Mouse (Mus musculus): Measurements from ENCODE around the gene Suv39h2. TPM values are rescaled to one million over a fixed set of nuclear protein-coding genes. Genes with fewer than 3 reads are reported as not detected.
A peak's percentile ranks its signal among the peaks of the same experiment; 100 is the strongest.

The Suv39h2 gene
- polyA plus RNA-seq, 1 experiment from 2014 or later, result 3.1 TPM

DNA sequence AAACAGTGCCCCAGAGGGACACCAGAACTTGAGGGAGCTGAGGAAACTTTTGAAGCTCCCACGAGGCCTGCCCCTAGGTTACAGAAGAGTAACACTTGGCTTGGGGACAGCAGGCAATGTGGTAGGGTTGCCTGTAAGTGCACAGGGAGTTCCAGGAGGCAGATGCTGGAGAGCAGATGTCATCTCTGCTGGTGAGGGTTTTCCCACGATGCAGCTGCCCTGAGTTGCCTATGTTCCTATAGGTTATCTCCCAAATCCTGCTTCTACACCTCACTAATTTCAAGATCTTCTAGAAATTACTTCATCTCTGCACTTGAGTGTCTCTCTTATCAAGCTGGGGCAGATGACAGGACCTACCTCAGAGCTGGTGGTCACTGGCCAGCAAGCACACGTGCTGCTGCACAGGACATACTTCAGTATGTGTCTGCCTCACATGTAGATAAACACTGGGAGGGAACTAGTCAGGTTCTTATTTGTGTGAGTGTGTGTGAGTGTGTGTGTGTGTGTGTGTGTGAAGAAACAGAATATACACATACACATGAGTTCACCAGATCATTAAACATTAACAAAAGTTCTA, 19.1 kb upstream of the Suv39h2 start:
- H3K27ac ChIP-seq (ENCODE audit: low read depth, low read length), result no peak overlapping the region
- H3K4me3 ChIP-seq (ENCODE audit: low read depth, low read length), result no peak overlapping the region
- peaks cover 59% of the 10 kb centered on the region for H3K36me3 ChIP-seq (ENCODE audit: control insufficient read depth, insufficient read depth)
- no peak overlapping the region for H3K9ac ChIP-seq (ENCODE audit: low read depth, low read length)
- no peaks in the 10 kb centered on the region for H3K9me3 ChIP-seq (ENCODE audit: control insufficient read depth)
- no peaks in the 10 kb centered on the region for H3K4me1 ChIP-seq (replicated peaks; ENCODE audit: control insufficient read depth, insufficient read depth, low read length)
- H3K27me3 ChIP-seq (replicated peaks; ENCODE audit: control insufficient read depth, insufficient read depth, low read length), result no peaks in the 10 kb centered on the region
- 85% methylated on average over 3 of the region's 3 CpGs for WGBS
- no peak for ATAC-seq
- H3K4me2 ChIP-seq (replicated peaks; ENCODE audit: low read depth), result no peak overlapping the region
- TF ChIP-seq CTCF (IDR thresholded peaks at IDR 0.05; ENCODE audit: low read depth), result no peak

DNA sequence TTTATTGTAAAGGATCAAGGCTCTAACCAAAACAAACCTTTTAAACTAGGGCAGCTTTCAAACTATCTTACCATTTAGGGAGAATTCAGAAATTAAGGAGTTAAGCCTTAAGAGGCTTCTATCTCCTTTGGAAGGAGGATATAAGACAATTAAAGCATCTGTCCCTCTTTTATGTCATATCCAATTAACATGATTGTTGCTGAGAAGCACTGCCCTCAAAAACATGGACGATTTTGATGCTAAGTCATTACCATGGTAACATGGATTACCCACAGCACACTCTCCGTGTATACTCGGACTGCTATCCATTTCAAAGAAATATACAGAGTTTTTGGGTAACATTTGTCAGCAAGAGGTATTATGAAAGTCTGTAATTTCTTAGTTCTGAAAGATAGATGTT, 15.0 kb upstream of the Suv39h2 start:
- Histone ChIP-seq H3K4me1 (replicated peaks; ENCODE audit: control insufficient read depth, insufficient read depth, low read length) (no peaks in the 10 kb centered on the region), H3K27ac (ENCODE audit: low read depth, low read length) (no peak overlapping the region), H3K36me3 (ENCODE audit: control insufficient read depth, insufficient read depth) (peaks cover 36% of the 10 kb centered on the region), H3K27me3 (replicated peaks; ENCODE audit: control insufficient read depth, insufficient read depth, low read length) (no peaks in the 10 kb centered on the region), H3K4me3 (ENCODE audit: low read depth, low read length) (no peak overlapping the region), H3K9ac (ENCODE audit: low read depth, low read length) (no peak overlapping the region), H3K9me3 (ENCODE audit: control insufficient read depth) (no peaks in the 10 kb centered on the region), H3K4me2 (replicated peaks; ENCODE audit: low read depth) (no peak overlapping the region)
- no peak for TF ChIP-seq CTCF (IDR thresholded peaks at IDR 0.05; ENCODE audit: low read depth)
- 86% methylated on average over 3 of the region's 3 CpGs for WGBS
- ATAC-seq, result no peak

DNA sequence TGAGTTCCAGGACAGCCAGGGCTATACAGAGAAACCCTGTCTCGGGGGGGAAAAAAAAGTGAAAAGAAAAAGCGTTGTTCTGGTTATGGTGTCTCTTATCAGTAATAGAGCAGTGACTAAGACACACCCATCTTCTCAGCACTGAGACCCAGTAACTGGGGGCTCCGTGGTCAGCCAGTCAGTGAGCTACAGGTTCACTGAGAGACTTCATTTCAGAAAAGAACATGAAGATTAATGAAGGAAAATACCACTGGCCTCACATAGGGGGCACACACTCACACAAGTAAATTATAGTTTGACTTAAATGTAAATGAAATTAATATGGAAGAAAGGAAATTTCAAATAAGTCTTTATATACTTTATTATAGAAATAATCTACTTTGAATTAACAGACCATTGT, 5.4 kb upstream of the Suv39h2 start:
- Histone ChIP-seq H3K9ac (ENCODE audit: low read depth, low read length) (no peak overlapping the region), H3K4me2 (replicated peaks; ENCODE audit: low read depth) (no peak overlapping the region), H3K4me1 (replicated peaks; ENCODE audit: control insufficient read depth, insufficient read depth, low read length) (no peaks in the 10 kb centered on the region), H3K36me3 (ENCODE audit: control insufficient read depth, insufficient read depth) (no peaks in the 10 kb centered on the region), H3K4me3 (ENCODE audit: low read depth, low read length) (no peak overlapping the region), H3K27me3 (replicated peaks; ENCODE audit: control insufficient read depth, insufficient read depth, low read length) (no peaks in the 10 kb centered on the region), H3K27ac (ENCODE audit: low read depth, low read length) (no peak overlapping the region), H3K9me3 (ENCODE audit: control insufficient read depth) (no peaks in the 10 kb centered on the region)
- ATAC-seq, result no peak
- TF ChIP-seq CTCF (IDR thresholded peaks at IDR 0.05; ENCODE audit: low read depth), result peak; percentile 16; the same call in 1 of the 2 replicates
- 69% methylated on average over 3 of the region's 3 CpGs for WGBS

DNA sequence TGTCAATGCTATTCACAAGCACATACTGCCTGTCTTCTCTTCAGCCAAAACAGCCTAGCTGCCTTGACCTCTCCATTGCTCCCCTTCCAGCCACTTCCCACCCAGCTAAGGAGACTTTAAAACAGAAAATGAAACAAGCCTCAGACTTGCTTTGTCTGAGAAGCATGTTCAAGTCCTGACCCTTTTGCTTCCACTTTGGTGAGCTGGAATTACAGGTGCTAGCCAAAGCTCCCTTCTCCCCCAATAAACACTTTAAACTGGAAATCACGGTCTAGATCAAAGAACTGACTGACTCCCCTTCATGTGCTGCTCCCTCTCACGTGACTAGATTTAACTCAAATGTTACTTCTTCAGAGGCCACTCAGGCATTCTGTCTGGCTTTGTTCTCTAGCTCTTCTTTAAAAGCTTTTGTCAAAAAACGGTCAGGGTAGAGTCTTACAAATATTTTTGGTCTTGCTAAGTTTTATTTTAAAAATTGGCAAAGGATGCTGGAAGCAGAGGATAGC, 968 bp upstream of the Suv39h2 start:
- Histone ChIP-seq H3K4me3 (ENCODE audit: low read depth, low read length) (peak overlapping the region; percentile 96), H3K27ac (ENCODE audit: low read depth, low read length) (no peak overlapping the region), H3K27me3 (replicated peaks; ENCODE audit: control insufficient read depth, insufficient read depth, low read length) (no peaks in the 10 kb centered on the region), H3K4me2 (replicated peaks; ENCODE audit: low read depth) (peak overlapping the region; percentile 98), H3K36me3 (ENCODE audit: control insufficient read depth, insufficient read depth) (no peaks in the 10 kb centered on the region), H3K4me1 (replicated peaks; ENCODE audit: control insufficient read depth, insufficient read depth, low read length) (0 out of 2 replicates have a peak, but pooled peaks cover 4% of the 10 kb centered on the region), H3K9ac (ENCODE audit: low read depth, low read length) (no peak overlapping the region), H3K9me3 (ENCODE audit: control insufficient read depth) (no peaks in the 10 kb centered on the region)
- WGBS, result 71% methylated on average over 3 of the region's 3 CpGs
- TF ChIP-seq CTCF (IDR thresholded peaks at IDR 0.05; ENCODE audit: low read depth), result no peak
- no peak for ATAC-seq

DNA sequence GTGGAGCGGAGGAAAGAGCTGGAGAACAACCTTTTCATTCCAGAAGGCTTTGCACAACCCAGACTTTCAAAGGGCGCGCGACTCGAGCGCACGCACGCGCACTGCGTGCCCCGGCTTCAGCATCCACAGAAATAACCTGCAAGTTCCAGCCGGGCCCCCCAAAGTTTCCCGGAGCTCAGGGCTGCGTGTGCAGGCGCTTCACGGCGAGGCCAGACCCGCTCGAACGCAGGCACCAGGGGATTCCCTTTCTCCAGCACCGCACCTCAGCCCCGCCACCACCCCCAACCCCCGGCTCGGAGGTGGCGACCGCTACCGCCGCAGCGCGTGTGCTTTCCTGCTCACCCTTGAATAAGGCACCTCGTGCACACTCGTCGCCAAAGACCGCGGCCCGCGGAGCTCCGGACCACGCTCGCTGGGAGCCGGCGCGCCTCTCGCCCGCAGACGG, 448 bp downstream of the Suv39h2 start:
- H3K9me3 ChIP-seq (ENCODE audit: control insufficient read depth), result no peaks in the 10 kb centered on the region
- ATAC-seq, result peak; percentile 66
- peak overlapping the region; percentile 98 for H3K4me2 ChIP-seq (replicated peaks; ENCODE audit: low read depth)
- H3K4me1 ChIP-seq (replicated peaks; ENCODE audit: control insufficient read depth, insufficient read depth, low read length), result 0 out of 2 replicates have a peak, but pooled peaks cover 4% of the 10 kb centered on the region
- peak overlapping the region; percentile 96 for H3K4me3 ChIP-seq (ENCODE audit: low read depth, low read length)
- H3K27ac ChIP-seq (ENCODE audit: low read depth, low read length), result peak overlapping the region; percentile 75
- peak overlapping the region; percentile 71 for H3K9ac ChIP-seq (ENCODE audit: low read depth, low read length)
- no peaks in the 10 kb centered on the region for H3K27me3 ChIP-seq (replicated peaks; ENCODE audit: control insufficient read depth, insufficient read depth, low read length)
- TF ChIP-seq CTCF (IDR thresholded peaks at IDR 0.05; ENCODE audit: low read depth), result no peak
- under 1% methylated on average over 46 of the region's 46 CpGs for WGBS
- no peaks in the 10 kb centered on the region for H3K36me3 ChIP-seq (ENCODE audit: control insufficient read depth, insufficient read depth)

DNA sequence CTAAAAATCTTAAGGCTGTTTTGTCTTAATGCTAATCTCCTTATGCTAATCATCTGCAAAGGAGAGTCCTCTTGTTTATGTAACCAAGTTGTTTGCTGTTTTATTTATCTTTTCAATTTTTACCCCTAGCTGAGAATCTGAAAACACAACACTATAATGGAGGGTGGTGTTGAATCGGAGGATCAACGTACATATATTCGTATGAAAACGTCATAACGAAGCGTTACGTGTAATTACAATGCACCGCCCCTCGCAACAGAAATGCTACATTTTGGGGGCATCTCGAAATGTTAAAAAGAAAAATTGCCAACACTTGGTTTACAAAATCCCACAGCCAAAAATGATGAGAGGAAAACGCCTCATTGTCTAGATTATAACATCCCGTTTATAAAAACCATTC, 940 bp downstream of the Suv39h2 start:
- peak overlapping the region; percentile 71; the same call in 1 of the 2 replicates for H3K9ac ChIP-seq (ENCODE audit: low read depth, low read length)

More for the DNA sequence above, 940 bp downstream of the Suv39h2 start:
- ATAC-seq, result no peak
- H3K4me3 ChIP-seq (ENCODE audit: low read depth, low read length), result peak overlapping the region; percentile 96
- under 1% methylated on average over 12 of the region's 12 CpGs for WGBS
- no peaks in the 10 kb centered on the region for H3K9me3 ChIP-seq (ENCODE audit: control insufficient read depth)
- H3K4me2 ChIP-seq (replicated peaks; ENCODE audit: low read depth), result peak overlapping the region; percentile 98
- H3K27me3 ChIP-seq (replicated peaks; ENCODE audit: control insufficient read depth, insufficient read depth, low read length), result no peaks in the 10 kb centered on the region
- H3K27ac ChIP-seq (ENCODE audit: low read depth, low read length), result no peak overlapping the region
- no peaks in the 10 kb centered on the region for H3K36me3 ChIP-seq (ENCODE audit: control insufficient read depth, insufficient read depth)
- no peak for TF ChIP-seq CTCF (IDR thresholded peaks at IDR 0.05; ENCODE audit: low read depth)
- H3K4me1 ChIP-seq (replicated peaks; ENCODE audit: control insufficient read depth, insufficient read depth, low read length), result 0 out of 2 replicates have a peak, but pooled peaks cover 4% of the 10 kb centered on the region

Measured in intestine, postnatal 0 days (tissue).